Mouse (Mus musculus) retina, postnatal 7 days (tissue): ENCODE results near the gene Strc.

Source experiments
- DNase-seq: peaks from one replicate; pipeline ENCODE4 v3.0.0-alpha.2; 2012; ENCODE audit warnings: low read depth, low spot score

The Strc gene

GRCm38 (mm10) chr2:121354820-121355592 is 32.0 kb downstream of the Strc start, which contains the start of gene Ppip5k1:
Gene Ppip5k1 (minus strand): TSS chr2:121355396.
- DNase-seq, result peak; percentile 90

- DNase-seq, result no peak
Observed at GRCm38 (mm10) chr2:121354378-121354777, 32.6 kb downstream of the Strc start.

GRCm38 (mm10) chr2:121353156-121353555 is 33.8 kb downstream of the Strc start:
- no peak for DNase-seq

GRCm38 (mm10) chr2:121339057-121339456 is 47.9 kb downstream of the Strc start:
- DNase-seq, result no peak

GRCm38 (mm10) chr2:121329492-121329891 is 57.5 kb downstream of the Strc start:
- no peak for DNase-seq

GRCm38 (mm10) chr2:121323693-121324470 is 63.1 kb downstream of the Strc start:
- no peak for DNase-seq

GRCm38 (mm10) chr2:121323041-121323440 is 63.9 kb downstream of the Strc start:
- DNase-seq, result no peak

GRCm38 (mm10) chr2:121316278-121316677 is 70.7 kb downstream of the Strc start:
- DNase-seq, result no peak
